Mouse (Mus musculus) liver, embryonic 14 days (tissue): ENCODE results near the gene Fam24a. TPM values are rescaled to one million over a fixed set of nuclear protein-coding genes. Genes with fewer than 3 reads are reported as not detected.

Experiments used
- polyA plus RNA-seq: library from polyadenylated mRNA; depleted of rRNA; stranded (reverse); fragments of >200 nt; gene quantifications from 2 replicates; pipeline ENCODE4 v1.2.3, GENCODE M21; 2012; rRNA removed

Gene Fam24a
- not detected in 2 replicates for polyA plus RNA-seq

DNA sequence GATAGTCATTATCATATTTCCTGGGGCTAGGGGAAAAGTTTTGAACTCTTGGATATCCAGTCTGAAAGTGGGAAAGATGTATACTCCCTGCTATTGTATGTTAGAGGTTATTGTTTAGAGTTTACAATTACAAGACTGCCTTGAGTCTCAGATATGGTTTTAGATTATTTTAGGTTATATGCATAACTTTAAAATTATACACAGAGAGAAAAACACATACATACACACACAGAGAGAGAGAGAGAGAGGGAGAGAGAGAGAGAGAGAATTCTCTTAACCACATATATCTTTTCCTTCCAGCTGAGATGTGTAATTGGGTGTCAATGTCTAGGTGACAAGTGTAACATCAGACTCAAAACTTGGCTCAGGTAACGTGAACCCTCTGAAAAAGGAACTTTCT, at the start of gene Fam24a:
TSS of gene Fam24a (plus strand) at position 301 of the 400 bp plus-strand sequence.

DNA sequence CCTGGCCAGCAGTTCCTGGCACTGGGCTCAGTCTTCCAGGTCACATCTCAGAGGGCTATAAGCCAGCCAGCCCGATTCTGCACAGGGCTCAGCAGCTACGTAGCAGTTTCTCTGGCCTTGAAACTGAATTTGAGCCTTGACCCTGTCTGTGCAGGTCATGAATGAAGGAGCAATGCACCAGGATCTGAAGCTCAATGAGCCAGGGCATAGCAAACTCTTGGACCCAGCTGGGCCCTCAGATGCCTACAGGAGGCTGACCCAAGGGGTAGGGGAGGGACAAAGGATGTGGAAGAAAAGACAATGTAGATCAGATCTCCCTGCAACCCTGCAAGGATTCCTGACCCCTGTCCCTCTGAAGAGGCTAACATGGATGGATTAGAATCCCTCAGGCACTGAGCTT, 11.5 kb upstream of the Fam24a start, which contains the start of gene Cuzd1:
TSS of gene Cuzd1 (minus strand) at position 101 of the 400 bp plus-strand sequence.

DNA sequence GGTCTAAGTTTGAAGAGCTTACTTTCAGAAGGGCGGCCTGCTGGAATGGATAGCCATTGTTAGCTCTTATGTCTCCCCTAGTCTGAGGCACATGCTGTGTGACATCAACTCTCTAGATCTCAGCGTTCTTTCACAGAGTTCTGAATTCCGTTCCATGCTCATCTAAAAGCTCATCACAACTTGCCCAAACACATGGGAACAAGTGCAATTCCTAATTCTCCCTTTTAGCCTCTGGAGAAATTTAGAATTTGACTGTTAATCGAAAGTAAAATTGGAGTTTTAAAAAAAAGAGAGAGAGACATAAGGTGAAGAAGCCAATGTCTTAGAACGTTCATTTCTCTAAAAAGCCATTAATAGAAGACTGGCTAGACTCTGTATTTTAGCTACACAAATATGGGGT, 4.2 kb upstream of the Fam24a start, which contains the start of gene Fam24b:
TSS of gene Fam24b (minus strand) at position 101 of the 400 bp plus-strand sequence.

DNA sequence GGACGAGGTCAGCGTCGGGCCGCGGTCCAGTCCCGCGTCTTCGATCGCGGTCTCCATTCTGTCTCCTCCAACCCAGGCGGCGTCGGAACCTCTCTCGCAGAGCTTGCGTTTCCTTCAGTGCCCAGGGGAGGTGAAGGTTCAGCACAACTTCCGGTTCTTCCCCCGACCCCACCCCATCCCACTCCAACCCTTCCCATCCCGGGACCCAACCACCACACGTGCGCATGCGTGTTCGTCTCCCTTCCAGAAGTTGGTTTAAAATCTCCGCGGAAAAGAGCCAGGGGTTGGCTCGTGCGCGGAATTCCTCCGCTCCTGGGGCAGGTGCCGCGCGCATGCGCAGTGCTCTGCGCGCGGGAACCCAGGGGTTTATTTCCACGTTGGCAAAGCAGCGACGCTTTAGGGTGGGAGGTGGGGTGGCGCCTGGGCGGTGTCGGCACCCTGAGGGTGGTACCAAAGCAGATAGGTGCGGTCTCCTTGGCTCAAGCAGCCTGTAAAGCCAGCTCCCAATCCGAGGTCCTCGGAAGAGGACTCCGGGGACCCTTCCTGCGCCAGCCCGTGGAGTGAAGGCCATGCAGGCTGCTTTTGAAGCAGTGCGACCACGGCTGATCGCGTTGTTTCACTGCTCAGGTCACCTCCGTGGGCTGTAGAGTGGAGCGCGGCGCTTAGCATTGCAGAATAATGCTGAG, 29.1 kb downstream of the Fam24a start, which contains the start of gene 2310057M21Rik:
TSS of gene 2310057M21Rik (minus strand) at position 145 of the 686 bp plus-strand sequence.

DNA sequence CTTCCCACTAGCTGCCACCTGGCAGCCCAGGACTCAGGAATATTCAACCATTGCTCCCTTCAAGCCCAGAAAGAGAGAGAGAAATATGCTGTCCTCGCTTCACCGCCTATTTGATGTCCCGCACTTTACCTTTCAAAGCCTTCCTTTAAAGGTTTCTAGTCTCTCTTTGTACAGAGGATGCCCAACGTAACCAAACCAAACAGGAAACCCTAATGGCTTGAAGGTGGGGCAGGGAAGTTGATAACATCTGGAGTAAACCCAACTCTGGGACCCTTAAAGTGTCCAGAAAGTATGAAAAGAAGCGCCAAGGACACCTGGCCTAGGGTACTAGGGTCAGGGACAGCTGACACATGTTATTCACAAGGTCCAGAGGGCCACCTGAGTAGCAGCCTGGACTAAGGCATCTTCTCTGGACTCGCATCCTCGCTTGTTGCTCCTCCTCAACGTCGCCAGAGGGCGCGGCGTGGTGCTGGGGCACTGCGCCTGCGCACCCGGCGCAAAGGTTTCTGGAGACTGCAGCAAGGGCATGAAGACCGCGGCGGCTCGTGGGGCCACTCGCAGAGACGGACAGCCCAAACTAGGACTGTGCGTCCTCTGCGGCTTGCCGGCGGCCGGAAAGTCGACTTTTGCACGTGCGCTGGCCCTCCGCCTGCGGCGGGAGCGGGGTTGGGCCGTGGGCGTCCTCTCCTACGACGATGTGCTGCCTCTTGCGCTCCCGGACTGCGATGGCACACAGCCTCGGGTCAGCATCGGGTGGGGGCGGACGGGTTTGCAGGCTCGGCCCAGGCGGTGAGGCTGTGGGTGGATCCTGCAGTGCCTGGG, 37.2 kb downstream of the Fam24a start, which contains the start of gene Pstk:
TSS of gene Pstk (plus strand) at position 494 of the 822 bp plus-strand sequence.

Other genes with a start within 250 kb of the Fam24a start
- gene 4933402N03Rik, start 187.6 kb upstream of the Fam24a start, polyA plus RNA-seq = not detected in 2 replicates
- not detected in 2 replicates for gene 5430419D17Rik, start 159.5 kb upstream of the Fam24a start, polyA plus RNA-seq
- gene Cuzd1, start 11.6 kb upstream of the Fam24a start, polyA plus RNA-seq = not detected in 2 replicates
- 0.07 and 0.17 TPM in 2 replicates for gene Fam24b, start 4.3 kb upstream of the Fam24a start, polyA plus RNA-seq
- 3.8 and 4.8 TPM in 2 replicates for gene 2310057M21Rik, start 28.9 kb downstream of the Fam24a start, polyA plus RNA-seq
- gene Pstk, start 37.3 kb downstream of the Fam24a start, polyA plus RNA-seq = 13.9 and 16.0 TPM in 2 replicates
- 9.6 and 11.3 TPM in 2 replicates for gene Ikzf5, start 76.7 kb downstream of the Fam24a start, polyA plus RNA-seq
- 5.3 and 5.6 TPM in 2 replicates for gene Acadsb, start 76.7 kb downstream of the Fam24a start, polyA plus RNA-seq
- not detected in 2 replicates for gene Hmx3, start 209.0 kb downstream of the Fam24a start, polyA plus RNA-seq
- gene Hmx2, start 214.9 kb downstream of the Fam24a start, polyA plus RNA-seq = not detected in 2 replicates
- gene Bub3, start 226.4 kb downstream of the Fam24a start, polyA plus RNA-seq = 78.0 and 87.5 TPM in 2 replicates